ENCODE assay signal across 14 mouse cellular contexts in genomic region chr9:62509617-62510016, GRCm38 (mm10). TPM values are rescaled to one million over a fixed set of nuclear protein-coding genes. Genes with fewer than 3 reads are reported as not detected.
DNase-seq lines count a peak whose midpoint lies in the region; ATAC-seq and TF ChIP-seq lines count a peak whose summit lies in the region.
"Had no signal": no experiment of that assay in that cellular context is flagged by ENCODE, and none has a peak within 500 bp of the region (broad histone marks: within the 10 kb centered on the region; RNA-seq: fewer than 3 reads in every experiment).

No protein-coding gene starts in this region.

- no peaks in the 10 kb centered on the region for H3K9me3 ChIP-seq in forebrain, embryonic 10.5 days
- no peaks in the 10 kb centered on the region for H3K9me3 ChIP-seq in forebrain, embryonic 11.5 days (ENCODE audit: control insufficient read depth, low read length)
- H3K9me3 ChIP-seq in forebrain, embryonic 13.5 days (replicated peaks), result no peaks in the 10 kb centered on the region
- no peaks in the 10 kb centered on the region for H3K9me3 ChIP-seq in hindbrain, postnatal 0 days (ENCODE audit: low read length)
- no peaks in the 10 kb centered on the region for H3K9me3 ChIP-seq in neural tube, embryonic 14.5 days (ENCODE audit: control insufficient read depth, low read length)
- H3K9me3 ChIP-seq in heart, embryonic 12.5 days (replicated peaks), result no peaks in the 10 kb centered on the region
- H3K9me3 ChIP-seq: embryonic facial prominence, embryonic 12.5 days had no signal

- no peak overlapping the region for H3K4me3 ChIP-seq in forebrain, embryonic 10.5 days
- H3K4me3 ChIP-seq in forebrain, embryonic 11.5 days (ENCODE audit: low read depth, low read length), result no peak overlapping the region
- H3K4me3 ChIP-seq in forebrain, embryonic 13.5 days, result no peak overlapping the region
- no peak overlapping the region for H3K4me3 ChIP-seq in hindbrain, postnatal 0 days (ENCODE audit: low read length)
- H3K4me3 ChIP-seq in neural tube, embryonic 14.5 days (ENCODE audit: low read depth, low read length), result no peak overlapping the region
- H3K4me3 ChIP-seq in heart, embryonic 12.5 days, result no peak overlapping the region
- H3K4me3 ChIP-seq: embryonic facial prominence, embryonic 12.5 days; megakaryocyte, embryonic 14.5 days had no signal

- H3K4me1 ChIP-seq in forebrain, embryonic 10.5 days, result peaks cover 45% of the 10 kb centered on the region
- peaks cover 11% of the 10 kb centered on the region for H3K4me1 ChIP-seq in forebrain, embryonic 11.5 days (replicated peaks; ENCODE audit: control insufficient read depth, insufficient read depth, low read length)
- peaks cover 62% of the 10 kb centered on the region for H3K4me1 ChIP-seq in forebrain, embryonic 13.5 days
- H3K4me1 ChIP-seq in hindbrain, postnatal 0 days (ENCODE audit: insufficient read depth, low read length), result peaks cover 25% of the 10 kb centered on the region
- peaks cover 21% of the 10 kb centered on the region; the same call in 1 of the 2 replicates for H3K4me1 ChIP-seq in neural tube, embryonic 14.5 days (ENCODE audit: control insufficient read depth, insufficient read depth, low read length)
- H3K4me1 ChIP-seq in heart, embryonic 12.5 days (replicated peaks), result peaks cover 39% of the 10 kb centered on the region
- H3K4me1 ChIP-seq: megakaryocyte, embryonic 14.5 days had no signal

- peak overlapping the region; percentile 53 for H3K27ac ChIP-seq in forebrain, embryonic 10.5 days
- H3K27ac ChIP-seq in forebrain, embryonic 11.5 days (ENCODE audit: low read depth, low read length), result no peak overlapping the region
- peak overlapping the region; percentile 63; the same call in 1 of the 2 replicates for H3K27ac ChIP-seq in forebrain, embryonic 13.5 days
- H3K27ac ChIP-seq in hindbrain, postnatal 0 days, result peak overlapping the region; percentile 62
- 0 out of 2 replicates have a peak overlapping the region, but pooled peaks have one; percentile 35 for H3K27ac ChIP-seq in neural tube, embryonic 14.5 days (ENCODE audit: low read depth, low read length)
- H3K27ac ChIP-seq in heart, embryonic 12.5 days (ENCODE audit: poor library complexity, severe bottlenecking), result no peak overlapping the region

- H3K4me2 ChIP-seq in forebrain, embryonic 11.5 days (ENCODE audit: low read depth, low read length, severe bottlenecking), result no peak overlapping the region
- H3K4me2 ChIP-seq in forebrain, embryonic 13.5 days, result no peak overlapping the region
- H3K4me2 ChIP-seq in hindbrain, postnatal 0 days (ENCODE audit: low read depth, low read length), result no peak overlapping the region
- H3K4me2 ChIP-seq in neural tube, embryonic 14.5 days (ENCODE audit: low read depth, low read length), result no peak overlapping the region
- no peak overlapping the region for H3K4me2 ChIP-seq in heart, embryonic 12.5 days
- H3K4me2 ChIP-seq: embryonic facial prominence, embryonic 12.5 days had no signal

- H3K27me3 ChIP-seq in forebrain, embryonic 10.5 days (ENCODE audit: poor library complexity, severe bottlenecking), result no peaks in the 10 kb centered on the region
- no peaks in the 10 kb centered on the region for H3K27me3 ChIP-seq in forebrain, embryonic 11.5 days (ENCODE audit: control insufficient read depth, insufficient read depth, low read length)
- no peaks in the 10 kb centered on the region for H3K27me3 ChIP-seq in forebrain, embryonic 13.5 days
- H3K27me3 ChIP-seq in hindbrain, postnatal 0 days (ENCODE audit: insufficient read depth, low read length), result no peaks in the 10 kb centered on the region
- H3K27me3 ChIP-seq in neural tube, embryonic 14.5 days (ENCODE audit: control insufficient read depth, insufficient read depth, low read length), result no peaks in the 10 kb centered on the region
- no peaks in the 10 kb centered on the region for H3K27me3 ChIP-seq in heart, embryonic 12.5 days (replicated peaks)
- H3K27me3 ChIP-seq: embryonic facial prominence, embryonic 12.5 days had no signal

- H3K36me3 ChIP-seq in forebrain, embryonic 10.5 days (replicated peaks), result no peaks in the 10 kb centered on the region
- no peaks in the 10 kb centered on the region for H3K36me3 ChIP-seq in forebrain, embryonic 11.5 days (ENCODE audit: control insufficient read depth, insufficient read depth, low read length)
- no peaks in the 10 kb centered on the region for H3K36me3 ChIP-seq in forebrain, embryonic 13.5 days (ENCODE audit: poor library complexity, severe bottlenecking)
- H3K36me3 ChIP-seq in hindbrain, postnatal 0 days (ENCODE audit: insufficient read depth, low read length), result no peaks in the 10 kb centered on the region
- no peaks in the 10 kb centered on the region for H3K36me3 ChIP-seq in neural tube, embryonic 14.5 days (ENCODE audit: control insufficient read depth, insufficient read depth, low read length)
- H3K36me3 ChIP-seq in heart, embryonic 12.5 days, result no peaks in the 10 kb centered on the region
- H3K36me3 ChIP-seq: embryonic facial prominence, embryonic 12.5 days had no signal

- no peak for TF ChIP-seq CTCF in hindbrain, postnatal 0 days (IDR thresholded peaks at IDR 0.05; ENCODE audit: low read depth)

- no peak for DNase-seq in forebrain, embryonic 10.5 days (ENCODE audit: extremely low spot score, low spot score)
- no peak for DNase-seq in forebrain, embryonic 11.5 days (ENCODE audit: low spot score)
- DNase-seq in hindbrain, postnatal 0 days (ENCODE audit: low spot score), result no peak
- DNase-seq in kidney, adult 9 months, result no peak
- DNase-seq in left cerebral cortex, adult 11 months (ENCODE audit: low spot score), result no peak
- DNase-seq: adrenal gland, postnatal 25 days; gastrocnemius, postnatal 36 days; lung, adult 18-20 months; right cerebral cortex, postnatal 25 days had no signal

- 95% methylated on average over 6 of the region's 6 CpGs for WGBS in forebrain, embryonic 10.5 days
- 90% methylated on average over 6 of the region's 6 CpGs for WGBS in forebrain, embryonic 11.5 days
- 89% methylated on average over 6 of the region's 6 CpGs for WGBS in forebrain, embryonic 13.5 days
- WGBS in hindbrain, postnatal 0 days, result 80% methylated on average over 6 of the region's 6 CpGs
- WGBS in neural tube, embryonic 14.5 days, result 84% methylated on average over 6 of the region's 6 CpGs
- WGBS in heart, embryonic 12.5 days, result 81% methylated on average over 6 of the region's 6 CpGs

- H3K9ac ChIP-seq in forebrain, embryonic 11.5 days (ENCODE audit: low read length), result no peak overlapping the region
- no peak overlapping the region for H3K9ac ChIP-seq in forebrain, embryonic 13.5 days
- no peak overlapping the region for H3K9ac ChIP-seq in hindbrain, postnatal 0 days (replicated peaks; ENCODE audit: low read length)
- no peak overlapping the region for H3K9ac ChIP-seq in neural tube, embryonic 14.5 days (replicated peaks; ENCODE audit: low read depth, low read length)
- no peak overlapping the region for H3K9ac ChIP-seq in heart, embryonic 12.5 days
- H3K9ac ChIP-seq: embryonic facial prominence, embryonic 12.5 days had no signal

- no peak for ATAC-seq in forebrain, embryonic 11.5 days (replicated peaks; ENCODE audit: low FRiP score)
- no peak for ATAC-seq in forebrain, embryonic 13.5 days
- ATAC-seq in hindbrain, postnatal 0 days, result no peak
- no peak for ATAC-seq in neural tube, embryonic 14.5 days (ENCODE audit: low read depth)
- no peak for ATAC-seq in heart, embryonic 12.5 days (ENCODE audit: insufficient number of reproducible peaks, low FRiP score)

RNA-seq across cellular contexts. Expression of gene Coro2b, which starts 27.2 kb away (rescaled TPM):
- 9.7 and 10.0 TPM in 2 replicates for polyA plus RNA-seq in forebrain, embryonic 10.5 days (2016; fragmentation: Nextera tagmentation; extraction: Ambion mirVana)
- polyA plus RNA-seq in forebrain, embryonic 11.5 days (2014; fragmentation: Nextera tagmentation; extraction: Ambion mirVana), result 24.0 and 26.5 TPM in 2 replicates
- 35.5 and 37.0 TPM in 2 replicates for polyA plus RNA-seq in forebrain, embryonic 13.5 days (2015; fragmentation: Nextera tagmentation; extraction: Ambion mirVana)
- total RNA-seq in hindbrain, postnatal 0 days (2014; rRNA removed), result 42.6 and 47.2 TPM in 2 replicates
- 24.7 and 25.0 TPM in 2 replicates for polyA plus RNA-seq in hindbrain, postnatal 0 days (2015; fragmentation: Nextera tagmentation; extraction: Ambion mirVana)
- polyA plus RNA-seq in neural tube, embryonic 14.5 days (2014; fragmentation: Nextera tagmentation; extraction: Ambion mirVana), result 32.5 and 34.5 TPM in 2 replicates
- polyA plus RNA-seq in heart, embryonic 12.5 days (2016; fragmentation: Nextera tagmentation; extraction: Ambion mirVana), result 5.8 and 6.0 TPM in 2 replicates

Comparison
In these comparisons a context has a peak if more than half of its experiments do, and no peak if none do; other contexts are left out.
1. H3K27ac ChIP-seq: peak in forebrain, embryonic 10.5 days (single experiment), forebrain, embryonic 13.5 days (single experiment), hindbrain, postnatal 0 days (single experiment) and neural tube, embryonic 14.5 days (single experiment); none in forebrain, embryonic 11.5 days (single experiment) and heart, embryonic 12.5 days (single experiment).